In genomic region chr16:46010153-46010905, GRCm38 (mm10) we compare ENCODE assay signal across 7 mouse cellular contexts. TPM values are rescaled to one million over a fixed set of nuclear protein-coding genes. Genes with fewer than 3 reads are reported as not detected.
A peak's percentile ranks its signal among the peaks of the same experiment; 100 is the strongest.
DNase-seq lines count a peak whose midpoint lies in the region; ATAC-seq and TF ChIP-seq lines count a peak whose summit lies in the region.

Gene Plcxd2, minus strand, starts transcription at chr16:46010218.

- WGBS in bone marrow, adult 2 months: under 1% methylated on average over 39 of the region's 39 CpGs
- WGBS in embryonic facial prominence, embryonic 14.5 days: 1% methylated on average over 38 of the region's 39 CpGs
- under 1% methylated on average over 39 of the region's 39 CpGs for WGBS in limb, embryonic 10.5 days
- whole genome bisulfite sequencing in midbrain, embryonic 12.5 days: under 1% methylated on average over 39 of the region's 39 CpGs

- H3K4me2 ChIP-seq in embryonic facial prominence, embryonic 14.5 days (ENCODE audit: low read depth, low read length): peak within 1 kb of the TSS; percentile 98
- H3K4me2 ChIP-seq in midbrain, embryonic 12.5 days (replicated peaks): peak within 1 kb of the TSS; percentile 79

- peak within 1 kb of the TSS; percentile 80 for H3K4me3 ChIP-seq in bone marrow, adult 2 months (replicated peaks; ENCODE audit: control insufficient read depth, low read depth, low read length)
- H3K4me3 ChIP-seq in embryonic facial prominence, embryonic 14.5 days (ENCODE audit: low read depth, low read length): peak within 1 kb of the TSS; percentile 63
- peak within 1 kb of the TSS; percentile 69 for H3K4me3 ChIP-seq in limb, embryonic 10.5 days
- peak within 1 kb of the TSS; percentile 52 for H3K4me3 ChIP-seq in midbrain, embryonic 12.5 days

- H3K9me3 ChIP-seq in embryonic facial prominence, embryonic 14.5 days (ENCODE audit: control insufficient read depth, low read length): no peaks in the 10 kb centered on the region
- no peaks in the 10 kb centered on the region for H3K9me3 ChIP-seq in limb, embryonic 10.5 days (replicated peaks)
- no peaks in the 10 kb centered on the region for H3K9me3 ChIP-seq in midbrain, embryonic 12.5 days

- peak within 1 kb of the TSS; percentile 69 for H3K9ac ChIP-seq in embryonic facial prominence, embryonic 14.5 days (ENCODE audit: low read depth, low read length)
- peak within 1 kb of the TSS; percentile 49 for H3K9ac ChIP-seq in midbrain, embryonic 12.5 days (replicated peaks)

- peaks cover 1% of the 10 kb centered on the region; the same call in 1 of the 2 replicates for H3K4me1 ChIP-seq in bone marrow, adult 2 months (ENCODE audit: control insufficient read depth, insufficient read depth, low read length)
- H3K4me1 ChIP-seq in embryonic facial prominence, embryonic 14.5 days (ENCODE audit: control insufficient read depth, insufficient read depth, low read length): no peaks in the 10 kb centered on the region
- peaks cover 9% of the 10 kb centered on the region for H3K4me1 ChIP-seq in limb, embryonic 10.5 days
- peaks cover 15% of the 10 kb centered on the region for H3K4me1 ChIP-seq in midbrain, embryonic 12.5 days

- TF ChIP-seq CTCF in bone marrow, adult 2 months (IDR thresholded peaks at IDR 0.05; ENCODE audit: control insufficient read depth, insufficient read depth, low read length): no peak

- H3K36me3 ChIP-seq in embryonic facial prominence, embryonic 14.5 days (ENCODE audit: control insufficient read depth, insufficient read depth, low read length): no peaks in the 10 kb centered on the region
- H3K36me3 ChIP-seq in limb, embryonic 10.5 days: no peaks in the 10 kb centered on the region
- H3K36me3 ChIP-seq in midbrain, embryonic 12.5 days: no peaks in the 10 kb centered on the region

- H3K27ac ChIP-seq in bone marrow, adult 2 months (ENCODE audit: control insufficient read depth, insufficient read depth, low read depth, low read length, poor library complexity): peak within 1 kb of the TSS; percentile 76
- peak within 1 kb of the TSS; percentile 54; the same call in 1 of the 2 replicates for H3K27ac ChIP-seq in embryonic facial prominence, embryonic 14.5 days (replicated peaks; ENCODE audit: low read depth, low read length)
- peak within 1 kb of the TSS; percentile 74 for H3K27ac ChIP-seq in limb, embryonic 10.5 days
- peak within 1 kb of the TSS; percentile 54 for H3K27ac ChIP-seq in midbrain, embryonic 12.5 days (replicated peaks)

- H3K27me3 ChIP-seq in embryonic facial prominence, embryonic 14.5 days (replicated peaks; ENCODE audit: control insufficient read depth, insufficient read depth, low read length): no peaks in the 10 kb centered on the region
- H3K27me3 ChIP-seq in limb, embryonic 10.5 days (ENCODE audit: low read depth, poor library complexity, severe bottlenecking): peaks cover 6% of the 10 kb centered on the region
- no peaks in the 10 kb centered on the region for H3K27me3 ChIP-seq in midbrain, embryonic 12.5 days

- peak; percentile 84 for TF ChIP-seq POLR2A in bone marrow, adult 2 months (IDR thresholded peaks at IDR 0.05; ENCODE audit: borderline replicate concordance, control insufficient read depth, low read depth, low read length)

- peak; percentile 99 for ATAC-seq in embryonic facial prominence, embryonic 14.5 days (ENCODE audit: low read depth)
- peak; percentile 99 for ATAC-seq in midbrain, embryonic 12.5 days (ENCODE audit: low FRiP score, low read depth)

- DNase-seq in embryonic facial prominence, embryonic 14.5 days (ENCODE audit: low spot score): peak; percentile 98
- DNase-seq in heart, adult 18-20 months: peak; percentile 95 to 97
- peak; percentile 95 for DNase-seq in kidney, adult 18-20 months
- peak; percentile 92 for DNase-seq in limb, embryonic 10.5 days (ENCODE audit: low spot score)
- DNase-seq in skeletal muscle tissue, adult 2 months (ENCODE audit: low read depth, low spot score): peak; percentile 94

RNA-seq across cellular contexts. Expression of gene Plcxd2, which starts in this region (rescaled TPM):
- 0.85 TPM in 1 of 2 replicates, not detected in the other for polyA plus RNA-seq in bone marrow, adult 2 months (2011; ENCODE audit: insufficient read depth, insufficient read length, low replicate concordance, missing spikeins)
- 1.6 and 1.7 TPM in 2 replicates for polyA plus RNA-seq in embryonic facial prominence, embryonic 14.5 days (2014; fragmentation: Nextera tagmentation; extraction: Ambion mirVana)
- under 1 TPM; 0.15 to 0.26 TPM for total RNA-seq in heart, adult 18-20 months (2021)
- polyA plus RNA-seq in limb, embryonic 10.5 days (2016; fragmentation: Nextera tagmentation; extraction: Ambion mirVana): 0.92 and 1.1 TPM in 2 replicates
- polyA plus RNA-seq in midbrain, embryonic 12.5 days (2016; fragmentation: Nextera tagmentation; extraction: Ambion mirVana): 5.6 and 5.9 TPM in 2 replicates

Comparison
In these comparisons a context has a peak if more than half of its experiments do, and no peak if none do; other contexts are left out.
1. Peak in every context shown above with its lines: DNase-seq, ATAC-seq, H3K4me3 ChIP-seq and H3K27ac ChIP-seq.
2. Peak in DNase-seq in heart, adult 18-20 months; RNA of the gene not detected or under 1 TPM.